Mouse (Mus musculus) lung, embryonic 15.5 days (tissue): ENCODE results near the gene Mdga1. TPM values are rescaled to one million over a fixed set of nuclear protein-coding genes. Genes with fewer than 3 reads are reported as not detected.
"Not testable (repeated sequence)": the region's sequence is repeated elsewhere in the genome, so short reads cannot be mapped to it uniquely, and the experiment has no call there.

ENCODE experiments used
- ATAC-seq: fragments of 200-750 bp; cut with Nextera tagmentation; 2 replicates; pipeline ENCODE4 v1.8.0; 2017; ENCODE audit warnings: moderate number of reproducible peaks, borderline replicate concordance; ENCODE audit not compliant: low FRiP score, low TSS enrichment; ENCODE audit errors: extremely low read depth
- H3K27ac ChIP-seq: fragments of 300-500 bp; sonication (generic); 2 replicates; pipeline ENCODE4 v1.5.1; 2015; ENCODE audit warnings: moderate library complexity, mild to moderate bottlenecking, inconsistent platforms
- H3K27me3 ChIP-seq: fragments of 300-500 bp; sonication (generic); 2 replicates; pipeline ENCODE4 v1.6.1; 2015; ENCODE audit warnings: inconsistent platforms
- H3K36me3 ChIP-seq: fragments of 300-500 bp; sonication (generic); 2 replicates; pipeline ENCODE4 v1.6.1; 2015; ENCODE audit warnings: inconsistent platforms
- H3K4me1 ChIP-seq: fragments of 300-500 bp; sonication (generic); 2 replicates; pipeline ENCODE4 v1.6.1; 2015; ENCODE audit warnings: inconsistent platforms
- H3K4me2 ChIP-seq: fragments of 300-500 bp; sonication (generic); 2 replicates; pipeline ENCODE4 v1.6.1; 2015; ENCODE audit warnings: inconsistent platforms, mild to moderate bottlenecking, moderate library complexity
- H3K4me3 ChIP-seq: fragments of 300-500 bp; sonication (generic); 2 replicates; pipeline ENCODE4 v1.5.1; 2015; ENCODE audit warnings: mild to moderate bottlenecking, inconsistent platforms
- H3K9ac ChIP-seq: fragments of 300-500 bp; sonication (generic); 2 replicates; pipeline ENCODE4 v1.6.1; 2015; ENCODE audit warnings: inconsistent platforms
- H3K9me3 ChIP-seq: fragments of 300-500 bp; sonication (generic); 2 replicates; pipeline ENCODE4 v1.6.1; 2016; ENCODE audit warnings: inconsistent platforms
- WGBS: fragments of 180-500 bp; shearing (Covaris S2); methylation state at CpG from one replicate; pipeline ENCODE4 v1.1.7; 2015; 5-methylcytosine and 5-hydroxymethylcytosine counted together
- polyA plus RNA-seq: library from polyadenylated mRNA; unstranded; fragments of >200 nt; fragmentation: Nextera tagmentation; extraction: Ambion mirVana; gene quantifications from 2 replicates; pipeline ENCODE4 v1.2.1, GENCODE M21; 2015

The Mdga1 gene
- polyA plus RNA-seq, 1 experiment from 2014 or later: 4.2 TPM

DNA sequence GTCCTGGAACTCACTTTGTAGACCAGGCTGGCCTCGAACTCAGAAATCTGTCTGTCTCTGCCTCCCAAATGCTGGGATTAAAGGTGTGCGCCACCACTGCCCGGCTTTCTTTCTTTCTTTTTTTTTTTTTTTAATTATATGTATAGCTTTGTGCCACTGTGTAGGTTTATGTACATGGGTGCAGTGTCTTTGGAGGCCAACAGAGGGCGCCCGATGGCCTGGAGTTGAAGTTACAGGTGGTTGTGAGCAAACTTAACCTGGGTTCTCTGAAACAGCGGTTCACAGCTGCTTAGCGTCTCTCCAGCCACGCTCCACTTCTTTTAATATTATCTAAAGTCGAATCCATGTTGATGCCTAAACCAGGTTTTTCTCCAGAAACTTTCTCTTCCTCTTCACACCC, 185.1 kb downstream of the Mdga1 start:
- no peaks in the 10 kb centered on the region for H3K4me1 ChIP-seq
- no peak for ATAC-seq
- no peak overlapping the region for H3K9ac ChIP-seq
- H3K4me2 ChIP-seq: no peak overlapping the region
- no peak overlapping the region for H3K27ac ChIP-seq
- no peaks in the 10 kb centered on the region for H3K9me3 ChIP-seq
- no peaks in the 10 kb centered on the region for H3K27me3 ChIP-seq
- 75% methylated on average over 9 of the region's 9 CpGs for WGBS
- no peak overlapping the region for H3K4me3 ChIP-seq
- H3K36me3 ChIP-seq: no peaks in the 10 kb centered on the region

GRCm38 (mm10) chr17:29781472-29781871, 188.4 kb downstream of the Mdga1 start:
- H3K4me3 ChIP-seq, H3K4me2 ChIP-seq, H3K27me3 ChIP-seq, H3K36me3 ChIP-seq, H3K27ac ChIP-seq, H3K4me1 ChIP-seq, H3K9me3 ChIP-seq, ATAC-seq, H3K9ac ChIP-seq: not testable (repeated sequence)
- WGBS: 87% methylated on average over 4 of the region's 4 CpGs

GRCm38 (mm10) chr17:29778021-29778420, 191.9 kb downstream of the Mdga1 start:
- no peak overlapping the region for H3K4me2 ChIP-seq
- H3K4me1 ChIP-seq: no peaks in the 10 kb centered on the region
- H3K9me3 ChIP-seq: no peaks in the 10 kb centered on the region
- no peaks in the 10 kb centered on the region for H3K36me3 ChIP-seq
- H3K9ac ChIP-seq: no peak overlapping the region
- 73% methylated on average over 8 of the region's 8 CpGs for WGBS
- H3K27ac ChIP-seq: no peak overlapping the region
- 0 out of 2 replicates have a peak, but pooled peaks cover 5% of the 10 kb centered on the region for H3K27me3 ChIP-seq
- ATAC-seq: no peak
- H3K4me3 ChIP-seq: no peak overlapping the region

Other genes starting within 250 kb of the Mdga1 start
- gene Zfand3, start 34.6 kb upstream of the Mdga1 start, polyA plus RNA-seq: 56.7 and 59.8 TPM in 2 replicates